Mouse (Mus musculus) CD8-positive naive resting alpha-beta T cell, adult 57 days (primary cell): ENCODE data around the gene Col9a2. TPM values are rescaled to one million over a fixed set of nuclear protein-coding genes. Genes with fewer than 3 reads are reported as not detected.

Source experiments
- total RNA-seq: library from RNA; stranded (reverse); gene quantifications from one replicate; pipeline ENCODE4 v1.2.4, GENCODE M21; 2023

Gene Col9a2
- not detected for total RNA-seq

DNA sequence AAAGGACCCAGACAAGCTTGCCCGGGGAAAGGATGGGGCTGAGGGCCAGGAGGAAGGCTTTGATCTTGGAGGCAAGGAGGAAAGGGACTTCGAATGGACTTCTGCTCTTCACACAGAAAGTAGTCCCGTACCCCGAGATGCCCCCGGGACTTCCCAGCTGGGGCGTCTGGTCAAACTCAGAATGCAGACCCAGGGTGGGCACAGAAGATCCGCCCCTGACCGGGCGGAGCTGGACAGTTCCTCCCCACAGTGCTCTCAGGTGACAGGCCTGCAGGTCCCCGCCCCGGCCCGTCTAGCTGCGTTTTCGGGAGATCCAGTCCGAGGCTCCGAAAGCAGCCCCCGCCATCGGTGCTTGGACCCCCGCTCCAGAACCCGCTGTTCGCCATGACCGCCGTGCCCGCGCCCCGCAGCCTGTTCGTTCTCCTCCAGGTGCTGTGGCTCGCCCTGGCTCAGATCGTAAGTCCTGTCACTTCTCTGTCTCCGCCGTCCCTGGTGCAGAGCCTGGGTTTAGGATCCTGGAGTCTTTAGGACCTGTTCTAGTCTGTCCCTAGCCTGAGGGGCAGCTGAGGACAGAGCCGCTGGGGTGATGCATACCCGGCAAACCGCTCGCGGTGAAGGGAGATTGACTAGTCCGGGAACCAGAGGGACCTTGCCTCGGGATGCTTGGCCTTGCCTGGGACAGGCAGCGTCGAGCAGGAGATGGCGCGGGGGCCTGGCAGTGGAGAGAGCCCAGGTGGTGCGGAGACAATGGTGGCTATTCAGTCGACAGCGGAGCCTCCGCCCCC, at the start of gene Col9a2:
TSS of gene Col9a2 (plus strand) at position 55 of the 785 bp plus-strand sequence.

DNA sequence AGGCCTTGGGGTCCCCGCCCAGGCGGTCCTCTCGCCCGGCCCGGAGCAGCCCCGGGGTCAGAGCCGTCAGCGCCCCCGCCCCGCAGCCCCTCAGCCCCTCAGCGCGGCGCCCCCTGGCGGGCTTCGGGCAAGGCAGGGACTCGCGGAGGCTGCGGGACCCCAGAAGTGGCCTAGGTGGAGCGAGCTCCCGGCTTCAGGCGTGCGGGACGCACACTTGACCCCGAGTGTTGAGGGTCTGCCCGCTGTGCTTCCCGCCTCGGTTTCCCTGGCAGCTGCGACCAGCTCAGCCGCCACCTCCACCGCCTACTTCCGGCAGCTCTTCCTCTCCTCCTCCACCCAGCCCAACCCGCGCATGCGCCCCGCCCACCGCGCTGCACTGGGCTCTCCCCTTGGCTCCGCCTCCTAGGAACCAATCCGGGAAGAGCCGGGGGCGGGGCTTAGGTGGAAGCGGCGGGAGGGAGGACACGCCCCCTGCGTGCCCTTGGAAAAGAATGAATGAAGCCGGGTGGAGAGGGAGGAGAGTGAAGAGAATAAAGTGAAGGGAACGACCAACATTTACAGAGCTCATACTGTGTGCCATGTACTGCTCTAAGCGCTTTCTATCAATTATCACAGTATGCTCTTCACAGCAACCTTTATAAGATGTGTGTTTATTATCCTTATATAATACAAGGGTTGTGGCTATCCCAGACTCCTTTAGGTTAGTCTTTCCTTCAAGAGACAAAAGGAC, 22.1 kb upstream of the Col9a2 start, which contains the start of gene Smap2:
TSS of gene Smap2 (minus strand) at position 320 of the 730 bp plus-strand sequence.

DNA sequence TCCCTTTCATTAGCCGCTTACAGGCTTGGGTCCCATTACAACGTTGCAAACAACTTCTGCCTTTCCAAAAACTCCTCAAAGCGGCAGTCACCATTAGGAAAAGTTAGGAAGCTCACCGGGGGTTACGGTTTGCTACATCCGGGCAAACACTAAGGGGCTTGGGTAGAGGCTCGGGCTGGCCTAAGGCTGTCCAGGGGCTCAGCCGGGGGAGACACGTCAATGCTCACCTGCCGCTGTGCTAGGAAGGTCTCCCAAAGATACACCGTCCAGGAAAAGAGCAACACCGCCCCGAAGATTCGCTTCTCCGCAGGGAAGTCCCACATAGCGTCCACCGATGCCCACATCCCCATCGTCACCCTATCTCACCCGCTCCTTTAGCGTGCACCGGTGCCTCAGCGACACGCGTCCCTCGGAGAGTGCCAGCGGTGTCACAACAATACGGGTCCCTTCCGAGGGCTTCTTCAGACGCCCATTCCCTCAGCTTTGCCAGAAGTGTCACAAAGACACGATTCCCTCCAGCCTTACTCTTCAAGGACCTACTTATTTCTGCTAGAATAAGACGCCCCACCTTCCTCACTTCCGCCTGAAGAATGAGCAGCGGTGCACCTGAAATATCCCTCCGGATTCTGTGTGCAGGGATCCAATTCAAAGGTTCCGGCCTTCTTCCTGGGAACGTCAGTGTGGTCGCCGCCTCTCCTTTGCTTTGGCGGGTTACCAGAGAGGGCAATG, 58.6 kb downstream of the Col9a2 start, which contains the start of gene Zmpste24:
TSS of gene Zmpste24 (minus strand) at position 592 of the 729 bp plus-strand sequence.

Other genes starting within 250 kb of the Col9a2 start
- 74.8 TPM for gene Nfyc, start 207.8 kb upstream of the Col9a2 start, total RNA-seq
- gene Rims3, start 184.6 kb upstream of the Col9a2 start, total RNA-seq, result 3.0 TPM
- 8.3 TPM for gene Exo5, start 114.4 kb upstream of the Col9a2 start, total RNA-seq
- 11.4 TPM for gene Zfp69, start 87.7 kb upstream of the Col9a2 start, total RNA-seq
- 273 TPM for gene Smap2, start 22.1 kb upstream of the Col9a2 start, total RNA-seq
- gene Zmpste24, start 58.9 kb downstream of the Col9a2 start, total RNA-seq, result 27.3 TPM
- not detected for gene Tmco2, start 69.8 kb downstream of the Col9a2 start, total RNA-seq
- 61.8 TPM for gene Rlf, start 175.7 kb downstream of the Col9a2 start, total RNA-seq